Comparison of ENCODE assay signal across 8 mouse cellular contexts in the genomic region with DNA sequence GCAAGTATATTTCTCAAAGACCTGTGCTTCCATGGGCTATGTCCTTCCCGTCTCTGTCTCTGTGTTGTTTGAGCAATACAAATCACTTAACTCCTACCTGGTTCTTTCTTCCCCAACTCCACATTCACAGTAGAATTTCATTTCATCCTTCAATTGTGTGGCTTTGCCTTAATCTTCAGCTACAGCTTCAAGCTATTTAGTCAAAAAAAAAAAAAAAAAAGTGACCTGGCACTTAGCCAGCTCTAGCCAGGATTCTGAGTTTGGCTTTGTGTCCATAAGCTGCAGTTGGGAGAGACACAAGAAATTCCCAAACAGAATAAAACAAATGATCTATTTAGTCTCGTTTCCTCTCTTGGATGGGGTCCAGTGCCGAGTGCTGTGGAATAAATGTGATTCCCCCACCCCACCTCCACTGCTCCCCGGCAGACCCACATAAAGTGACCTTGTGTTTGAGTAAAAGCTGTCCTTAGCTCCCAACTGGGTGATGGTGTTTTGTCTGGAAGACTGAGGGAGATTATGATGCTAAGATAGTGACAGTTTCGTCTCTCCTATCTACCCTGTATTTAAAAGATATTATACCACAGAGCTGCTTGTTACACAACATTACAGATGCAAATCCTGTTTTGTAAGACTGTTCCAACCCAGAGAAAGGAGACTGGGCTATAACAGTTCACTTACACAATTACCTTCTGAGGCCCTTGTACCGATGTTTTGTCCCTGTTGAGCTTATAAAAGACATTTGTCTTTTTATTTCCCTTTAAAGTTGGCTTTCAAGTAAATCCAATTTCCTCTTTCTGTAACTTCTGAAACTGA. TPM values are rescaled to one million over a fixed set of nuclear protein-coding genes. Genes with fewer than 3 reads are reported as not detected.
DNase-seq lines count a peak whose midpoint lies in the region; ATAC-seq and TF ChIP-seq lines count a peak whose summit lies in the region.

A gene (minus strand): TSS at position 51 of the 813 bp plus-strand sequence.

- H3K4me2 ChIP-seq in heart, embryonic 15.5 days: peak within 1 kb of the TSS; percentile 42
- peak within 1 kb of the TSS; percentile 18; the same call in 1 of the 2 replicates for H3K4me2 ChIP-seq in midbrain, embryonic 16.5 days (ENCODE audit: low read length)

- no peak for TF ChIP-seq POLR2A in cerebellum, adult 2 months (IDR thresholded peaks at IDR 0.05; ENCODE audit: borderline replicate concordance, insufficient read depth, low read length)

- no peak within 1 kb of the TSS for H3K4me3 ChIP-seq in cerebellum, adult 2 months (replicated peaks; ENCODE audit: insufficient read depth, low read depth, low read length)
- H3K4me3 ChIP-seq in heart, embryonic 15.5 days: no peak within 1 kb of the TSS
- H3K4me3 ChIP-seq in midbrain, embryonic 16.5 days (ENCODE audit: low read depth, low read length): no peak within 1 kb of the TSS

- no peak for DNase-seq in cerebellum, adult 2 months
- DNase-seq in urinary bladder, adult 2 months (ENCODE audit: low spot score): no peak
- no peak for DNase-seq in urinary bladder, postnatal 14 days (ENCODE audit: low spot score)
- peak; percentile 29 to 71 for DNase-seq in layer of hippocampus, postnatal 14 days (ENCODE audit: low spot score in 2 of 2)
- DNase-seq in thymus, postnatal 25 days: no peak

- no peak within 1 kb of the TSS; the same call in 1 of the 2 replicates for H3K27ac ChIP-seq in cerebellum, adult 2 months (ENCODE audit: insufficient read depth, low read length)
- H3K27ac ChIP-seq in heart, embryonic 15.5 days: peak within 1 kb of the TSS; percentile 47
- H3K27ac ChIP-seq in midbrain, embryonic 16.5 days (ENCODE audit: low read length): peak within 1 kb of the TSS; percentile 66

- 27% methylated on average over 6 of the region's 6 CpGs for WGBS in cerebellum, adult 2 months
- 30% methylated on average over 6 of the region's 6 CpGs for WGBS in heart, embryonic 15.5 days
- 14% methylated on average over 6 of the region's 6 CpGs for WGBS in midbrain, embryonic 16.5 days

- H3K36me3 ChIP-seq in heart, embryonic 15.5 days: no peaks in the 10 kb centered on the region
- no peaks in the 10 kb centered on the region for H3K36me3 ChIP-seq in midbrain, embryonic 16.5 days (ENCODE audit: control insufficient read depth, insufficient read depth, low read length)

- no peaks in the 10 kb centered on the region for H3K9me3 ChIP-seq in heart, embryonic 15.5 days (replicated peaks)
- H3K9me3 ChIP-seq in midbrain, embryonic 16.5 days (replicated peaks; ENCODE audit: control insufficient read depth, low read length, poor library complexity, severe bottlenecking): no peaks in the 10 kb centered on the region; the same call in 1 of the 2 replicates

- no peak within 1 kb of the TSS; the same call in 1 of the 2 replicates for H3K9ac ChIP-seq in heart, embryonic 15.5 days
- H3K9ac ChIP-seq in midbrain, embryonic 16.5 days (ENCODE audit: low read depth, low read length): no peak within 1 kb of the TSS

- no peaks in the 10 kb centered on the region; the same call in 1 of the 2 replicates for H3K27me3 ChIP-seq in cerebellum, adult 2 months (ENCODE audit: control insufficient read depth, insufficient read depth, low read length)
- H3K27me3 ChIP-seq in heart, embryonic 15.5 days: no peaks in the 10 kb centered on the region
- H3K27me3 ChIP-seq in midbrain, embryonic 16.5 days (ENCODE audit: control insufficient read depth, insufficient read depth, low read depth, low read length): no peaks in the 10 kb centered on the region; the same call in 1 of the 2 replicates

- no peak for ATAC-seq in cerebellum, adult (ENCODE audit: insufficient number of reproducible peaks, low FRiP score, low TSS enrichment)
- ATAC-seq in heart, embryonic 15.5 days (replicated peaks; ENCODE audit: insufficient number of reproducible peaks, insufficient read depth, low FRiP score, low read depth): no peak; the same call in 1 of the 2 replicates
- ATAC-seq in midbrain, embryonic 16.5 days: peak; percentile 60

- no peaks in the 10 kb centered on the region for H3K4me1 ChIP-seq in cerebellum, adult 2 months (ENCODE audit: control insufficient read depth, insufficient read depth, low read length)
- H3K4me1 ChIP-seq in heart, embryonic 15.5 days (replicated peaks): peaks cover 34% of the 10 kb centered on the region
- H3K4me1 ChIP-seq in midbrain, embryonic 16.5 days (ENCODE audit: control insufficient read depth, insufficient read depth, low read length): peaks cover 22% of the 10 kb centered on the region

- TF ChIP-seq CTCF in cerebellum, adult 2 months (IDR thresholded peaks at IDR 0.05; ENCODE audit: borderline replicate concordance, insufficient read depth, low read depth, low read length): no peak

RNA-seq across cellular contexts. Expression of the gene that starts here (rescaled TPM):
- 120 and 141 TPM in 2 replicates for polyA plus RNA-seq in cerebellum, adult 2 months (2012; rRNA removed)
- polyA plus RNA-seq in urinary bladder, adult 2 months (2012; rRNA removed): 12.7 and 15.7 TPM in 2 replicates
- 99.4 and 124 TPM in 2 replicates for polyA plus RNA-seq in heart, embryonic 15.5 days (2015; fragmentation: Nextera tagmentation; extraction: Ambion mirVana)
- total RNA-seq in layer of hippocampus, postnatal 14 days (2021): 100 to 1,000 TPM; 178 to 195 TPM
- 199 and 259 TPM in 2 replicates for polyA plus RNA-seq in midbrain, embryonic 16.5 days (2015; fragmentation: Nextera tagmentation; extraction: Ambion mirVana)

Comparison
In these comparisons a context has a peak if more than half of its experiments do, and no peak if none do; other contexts are left out.
1. DNase-seq: peak in layer of hippocampus, postnatal 14 days (2 of 2); none in cerebellum, adult 2 months (0 of 2), urinary bladder, adult 2 months (single experiment), urinary bladder, postnatal 14 days (single experiment) and thymus, postnatal 25 days (single experiment).